Mouse (Mus musculus): ENCODE measurements at regions not wholly inside any gene's neighbourhood (a gene's known extent, or its start where the extent isn't known, plus 50 kb on each side); places are given as distances from the start of the nearest gene placed in this dataset.
A peak's percentile ranks its signal among the peaks of the same experiment; 100 is the strongest.

GRCm38 (mm10) chr3:16888132-16888531 lies 881.9 kb upstream of the Gm5150 start:
- Histone ChIP-seq H3K27ac (ENCODE audit: insufficient read depth, low read length) (no peak overlapping the region), H3K36me3 (ENCODE audit: control insufficient read depth, insufficient read depth, low read length, poor library complexity, severe bottlenecking) (no peaks in the 10 kb centered on the region), H3K9me3 (replicated peaks; ENCODE audit: control insufficient read depth, insufficient read depth, low read length, poor library complexity, severe bottlenecking) (no peaks in the 10 kb centered on the region), H3K4me1 (ENCODE audit: control insufficient read depth, insufficient read depth, low read length) (no peaks in the 10 kb centered on the region), H3K4me3 (ENCODE audit: low read depth, low read length) (no peak overlapping the region), H3K9ac (ENCODE audit: low read depth, poor library complexity, severe bottlenecking) (no peak overlapping the region), H3K27me3 (ENCODE audit: control insufficient read depth, insufficient read depth, low read length, poor library complexity, severe bottlenecking) (no peaks in the 10 kb centered on the region)
- no peak for TF ChIP-seq CTCF (IDR thresholded peaks at IDR 0.05; ENCODE audit: low read depth, low read length)
- TF ChIP-seq EP300 (IDR thresholded peaks at IDR 0.05; ENCODE audit: insufficient read depth, low read depth, low read length): no peak
- TF ChIP-seq POLR2A (IDR thresholded peaks at IDR 0.05; ENCODE audit: insufficient read depth, low read length): no peak

- Histone ChIP-seq H3K27ac (ENCODE audit: insufficient read depth, low read length) (no peak overlapping the region), H3K27me3 (ENCODE audit: control insufficient read depth, insufficient read depth, low read length, poor library complexity, severe bottlenecking) (no peaks in the 10 kb centered on the region), H3K36me3 (ENCODE audit: control insufficient read depth, insufficient read depth, low read length, poor library complexity, severe bottlenecking) (no peaks in the 10 kb centered on the region), H3K4me1 (ENCODE audit: control insufficient read depth, insufficient read depth, low read length) (no peaks in the 10 kb centered on the region), H3K9me3 (replicated peaks; ENCODE audit: control insufficient read depth, insufficient read depth, low read length, poor library complexity, severe bottlenecking) (no peaks in the 10 kb centered on the region), H3K4me3 (ENCODE audit: low read depth, low read length) (no peak overlapping the region), H3K9ac (ENCODE audit: low read depth, poor library complexity, severe bottlenecking) (no peak overlapping the region)
- no peak for TF ChIP-seq POLR2A (IDR thresholded peaks at IDR 0.05; ENCODE audit: insufficient read depth, low read length)
- no peak for TF ChIP-seq EP300 (IDR thresholded peaks at IDR 0.05; ENCODE audit: insufficient read depth, low read depth, low read length)
- no peak for TF ChIP-seq CTCF (IDR thresholded peaks at IDR 0.05; ENCODE audit: low read depth, low read length)
These were observed 866.3 kb upstream of the Gm5150 start for GRCm38 (mm10) chr3:16872337-16873117.

DNA sequence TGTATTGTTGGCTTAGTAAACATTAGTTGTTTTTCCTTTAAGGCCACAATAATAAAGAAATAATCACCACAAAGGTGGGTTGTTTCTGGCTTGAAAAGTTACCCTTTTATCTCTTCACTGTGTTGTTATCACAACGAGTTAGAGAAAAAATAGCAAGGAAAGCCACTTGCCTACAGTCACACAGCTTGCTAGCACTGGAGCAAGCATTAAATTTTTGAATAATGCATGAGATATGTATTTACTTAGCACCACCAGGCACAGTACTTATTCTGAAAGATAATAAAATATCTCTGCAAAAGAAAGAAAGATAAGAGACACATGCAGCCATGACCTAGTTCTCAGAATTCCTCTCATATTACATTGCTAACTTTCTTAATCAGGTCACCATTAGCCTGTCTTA lies 853.8 kb upstream of the Gm5150 start:
- no peaks in the 10 kb centered on the region for H3K27me3 ChIP-seq (ENCODE audit: control insufficient read depth, insufficient read depth, low read length, poor library complexity, severe bottlenecking)
- H3K27ac ChIP-seq (ENCODE audit: insufficient read depth, low read length): no peak overlapping the region
- no peak overlapping the region for H3K4me3 ChIP-seq (ENCODE audit: low read depth, low read length)
- no peaks in the 10 kb centered on the region for H3K36me3 ChIP-seq (ENCODE audit: control insufficient read depth, insufficient read depth, low read length, poor library complexity, severe bottlenecking)
- H3K9ac ChIP-seq (ENCODE audit: low read depth, poor library complexity, severe bottlenecking): no peak overlapping the region
- no peak for TF ChIP-seq CTCF (IDR thresholded peaks at IDR 0.05; ENCODE audit: low read depth, low read length)
- TF ChIP-seq EP300 (IDR thresholded peaks at IDR 0.05; ENCODE audit: insufficient read depth, low read depth, low read length): no peak
- no peak for TF ChIP-seq POLR2A (IDR thresholded peaks at IDR 0.05; ENCODE audit: insufficient read depth, low read length)
- H3K4me1 ChIP-seq (ENCODE audit: control insufficient read depth, insufficient read depth, low read length): no peaks in the 10 kb centered on the region
- H3K9me3 ChIP-seq (replicated peaks; ENCODE audit: control insufficient read depth, insufficient read depth, low read length, poor library complexity, severe bottlenecking): 0 out of 2 replicates have a peak, but pooled peaks cover 2% of the 10 kb centered on the region

DNA sequence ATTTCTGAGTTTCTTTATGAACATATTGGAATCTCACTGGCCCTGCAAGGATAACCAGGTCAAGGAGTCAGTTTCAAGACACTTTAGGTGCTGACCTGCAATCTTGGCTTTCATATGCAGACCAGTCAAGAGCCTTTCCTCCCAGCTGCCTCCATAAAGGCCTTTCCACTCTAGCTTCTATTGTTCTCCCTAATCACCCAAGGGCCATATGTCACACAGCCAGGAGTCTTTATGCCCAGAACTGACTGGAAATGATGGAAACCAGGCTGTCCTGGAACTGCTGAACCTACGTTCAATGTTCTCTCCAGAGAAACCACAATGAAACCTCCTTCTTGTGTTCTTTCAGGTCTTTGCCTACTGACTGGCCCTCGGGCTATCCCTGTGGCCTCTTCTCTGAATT lies 852.7 kb upstream of the Gm5150 start:
- H3K9me3 ChIP-seq (replicated peaks; ENCODE audit: control insufficient read depth, insufficient read depth, low read length, poor library complexity, severe bottlenecking): 0 out of 2 replicates have a peak, but pooled peaks cover 2% of the 10 kb centered on the region
- H3K27me3 ChIP-seq (ENCODE audit: control insufficient read depth, insufficient read depth, low read length, poor library complexity, severe bottlenecking): no peaks in the 10 kb centered on the region
- H3K4me1 ChIP-seq (ENCODE audit: control insufficient read depth, insufficient read depth, low read length): no peaks in the 10 kb centered on the region
- H3K9ac ChIP-seq (ENCODE audit: low read depth, poor library complexity, severe bottlenecking): no peak overlapping the region
- H3K27ac ChIP-seq (ENCODE audit: insufficient read depth, low read length): no peak overlapping the region
- no peak for TF ChIP-seq CTCF (IDR thresholded peaks at IDR 0.05; ENCODE audit: low read depth, low read length)
- TF ChIP-seq POLR2A (IDR thresholded peaks at IDR 0.05; ENCODE audit: insufficient read depth, low read length): no peak
- TF ChIP-seq EP300 (IDR thresholded peaks at IDR 0.05; ENCODE audit: insufficient read depth, low read depth, low read length): 0 out of 2 replicates have a peak, but pooled peaks have one; percentile 26
- H3K4me3 ChIP-seq (ENCODE audit: low read depth, low read length): no peak overlapping the region
- no peaks in the 10 kb centered on the region for H3K36me3 ChIP-seq (ENCODE audit: control insufficient read depth, insufficient read depth, low read length, poor library complexity, severe bottlenecking)

GRCm38 (mm10) chr3:16855251-16855650 lies 849.0 kb upstream of the Gm5150 start:
- H3K27ac ChIP-seq (ENCODE audit: insufficient read depth, low read length): no peak overlapping the region

DNA sequence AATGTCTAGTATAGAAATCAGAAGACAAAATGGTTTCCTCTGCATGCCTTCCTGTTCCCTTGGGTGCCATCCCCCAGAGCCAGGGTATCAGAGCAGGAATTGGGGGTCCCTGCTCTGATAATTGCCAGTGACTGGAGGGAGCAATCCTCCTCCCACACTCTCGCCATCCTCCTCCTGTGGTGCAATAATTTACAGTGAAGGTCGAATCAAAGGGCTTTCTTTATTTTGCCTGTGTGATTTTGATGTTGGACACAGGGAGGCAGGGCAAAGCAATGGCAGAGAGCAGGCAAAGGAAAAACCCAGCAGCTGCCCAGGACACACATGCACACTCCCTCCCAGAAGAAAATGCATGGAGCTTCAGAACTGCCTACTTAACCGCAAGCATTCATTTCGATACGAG lies 847.8 kb upstream of the Gm5150 start:
- no peaks in the 10 kb centered on the region for H3K4me1 ChIP-seq (ENCODE audit: control insufficient read depth, insufficient read depth, low read length)

More at GRCm38 (mm10) chr3:16855251-16855650, 849.0 kb upstream of the Gm5150 start:
- H3K9me3 ChIP-seq (replicated peaks; ENCODE audit: control insufficient read depth, insufficient read depth, low read length, poor library complexity, severe bottlenecking): no peaks in the 10 kb centered on the region
- no peak overlapping the region for H3K9ac ChIP-seq (ENCODE audit: low read depth, poor library complexity, severe bottlenecking)
- H3K4me1 ChIP-seq (ENCODE audit: control insufficient read depth, insufficient read depth, low read length): no peaks in the 10 kb centered on the region
- TF ChIP-seq POLR2A (IDR thresholded peaks at IDR 0.05; ENCODE audit: insufficient read depth, low read length) (no peak), EP300 (IDR thresholded peaks at IDR 0.05; ENCODE audit: insufficient read depth, low read depth, low read length) (no peak), CTCF (IDR thresholded peaks at IDR 0.05; ENCODE audit: low read depth, low read length) (no peak)
- no peak overlapping the region for H3K4me3 ChIP-seq (ENCODE audit: low read depth, low read length)
- H3K36me3 ChIP-seq (ENCODE audit: control insufficient read depth, insufficient read depth, low read length, poor library complexity, severe bottlenecking): no peaks in the 10 kb centered on the region
- no peaks in the 10 kb centered on the region for H3K27me3 ChIP-seq (ENCODE audit: control insufficient read depth, insufficient read depth, low read length, poor library complexity, severe bottlenecking)

More for the DNA sequence above, 847.8 kb upstream of the Gm5150 start:
- Histone ChIP-seq H3K36me3 (ENCODE audit: control insufficient read depth, insufficient read depth, low read length, poor library complexity, severe bottlenecking) (no peaks in the 10 kb centered on the region), H3K4me3 (ENCODE audit: low read depth, low read length) (no peak overlapping the region), H3K9ac (ENCODE audit: low read depth, poor library complexity, severe bottlenecking) (no peak overlapping the region), H3K27me3 (ENCODE audit: control insufficient read depth, insufficient read depth, low read length, poor library complexity, severe bottlenecking) (no peaks in the 10 kb centered on the region), H3K9me3 (replicated peaks; ENCODE audit: control insufficient read depth, insufficient read depth, low read length, poor library complexity, severe bottlenecking) (no peaks in the 10 kb centered on the region), H3K27ac (ENCODE audit: insufficient read depth, low read length) (no peak overlapping the region)
- TF ChIP-seq CTCF (IDR thresholded peaks at IDR 0.05; ENCODE audit: low read depth, low read length) (no peak), POLR2A (IDR thresholded peaks at IDR 0.05; ENCODE audit: insufficient read depth, low read length) (no peak), EP300 (IDR thresholded peaks at IDR 0.05; ENCODE audit: insufficient read depth, low read depth, low read length) (no peak)
